Mouse (Mus musculus) G1E (cell line): ENCODE measurements around the gene Deaf1.

Source experiments
- CTCF ChIP-seq: IDR thresholded peaks from 2 replicates; pipeline ENCODE4 v1.5.1; 2012; ENCODE audit warnings: low read depth, low read length, inconsistent platforms, mixed read lengths
- GATA1 ChIP-seq: IDR thresholded peaks from 2 replicates; pipeline ENCODE4 v1.6.1; 2012; ENCODE audit warnings: borderline replicate concordance, low read length, inconsistent platforms, mixed read lengths
- POLR2AphosphoS5 ChIP-seq: IDR thresholded peaks from 2 replicates; pipeline ENCODE4 v1.6.1; 2012; ENCODE audit warnings: low read depth, low read length, inconsistent platforms; ENCODE audit not compliant: insufficient replicate concordance
- TAL1 ChIP-seq: conservative IDR thresholded peaks from 2 replicates; pipeline ENCODE4 v1.6.1; 2012; ENCODE audit warnings: low read depth, low read length, inconsistent platforms, mixed read lengths

DNA sequence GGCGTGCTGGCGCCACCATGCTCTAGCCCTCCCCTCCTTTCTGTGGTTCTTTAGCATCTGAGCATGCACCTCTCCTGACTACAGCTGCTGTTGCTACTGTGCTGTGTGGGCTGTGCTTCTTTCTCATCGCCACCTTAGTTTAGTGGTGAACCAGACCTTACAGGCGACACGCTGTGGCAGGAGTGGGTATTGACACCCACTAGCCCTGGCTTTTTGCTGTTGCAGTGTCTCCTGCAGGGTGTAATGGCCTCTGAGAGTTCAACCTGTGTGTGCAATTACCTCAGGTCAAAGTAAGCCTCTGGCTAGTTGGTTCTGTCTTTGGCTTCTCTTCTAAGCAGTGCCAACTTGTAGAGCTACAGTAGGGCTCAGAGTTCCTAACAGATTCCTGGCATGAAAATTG, 11.5 kb downstream of the Deaf1 start:
- TF ChIP-seq CTCF (no peak), TAL1 (no peak), GATA1 (no peak), POLR2AphosphoS5 (no peak)
